Mouse (Mus musculus) E14TG2a.4 (cell line): ENCODE measurements around the gene Nsun7.

Experiments
- CTCF ChIP-seq: conservative IDR thresholded peaks from 2 replicates; pipeline ENCODE4 v1.5.1; 2014; ENCODE audit warnings: low read length
- NANOG ChIP-seq: IDR thresholded peaks from 2 replicates; pipeline ENCODE4 v1.6.1; 2014; ENCODE audit warnings: borderline replicate concordance, low read length, mixed read lengths
- POU5F1 ChIP-seq: IDR thresholded peaks from 2 replicates; pipeline ENCODE4 v1.6.1; 2014; ENCODE audit warnings: low read length, borderline replicate concordance

DNA sequence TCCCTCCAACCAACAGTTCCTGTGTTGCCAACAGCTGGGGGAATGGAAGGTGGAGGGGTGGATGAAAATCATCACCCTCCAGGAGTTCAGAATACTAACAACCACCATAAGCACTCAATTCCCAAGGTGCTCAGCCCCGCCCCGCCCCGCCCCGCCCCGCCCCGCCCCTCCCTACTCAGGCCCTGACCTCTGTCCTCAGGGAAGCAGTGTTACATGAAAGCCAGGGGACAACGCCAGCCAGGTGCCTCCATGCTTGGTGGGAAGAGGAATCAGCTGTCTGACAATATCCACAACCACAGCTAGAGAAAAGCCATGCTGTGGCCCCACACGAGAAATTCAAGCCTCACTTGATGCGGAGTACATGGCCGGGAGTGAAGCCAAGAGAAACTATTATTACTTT lies 82.2 kb downstream of the Nsun7 start:
- no peak for TF ChIP-seq CTCF
- no peak for TF ChIP-seq POU5F1
- no peak for TF ChIP-seq NANOG
